Comparison of ENCODE assay signal across 10 mouse cellular contexts in the genomic region with DNA sequence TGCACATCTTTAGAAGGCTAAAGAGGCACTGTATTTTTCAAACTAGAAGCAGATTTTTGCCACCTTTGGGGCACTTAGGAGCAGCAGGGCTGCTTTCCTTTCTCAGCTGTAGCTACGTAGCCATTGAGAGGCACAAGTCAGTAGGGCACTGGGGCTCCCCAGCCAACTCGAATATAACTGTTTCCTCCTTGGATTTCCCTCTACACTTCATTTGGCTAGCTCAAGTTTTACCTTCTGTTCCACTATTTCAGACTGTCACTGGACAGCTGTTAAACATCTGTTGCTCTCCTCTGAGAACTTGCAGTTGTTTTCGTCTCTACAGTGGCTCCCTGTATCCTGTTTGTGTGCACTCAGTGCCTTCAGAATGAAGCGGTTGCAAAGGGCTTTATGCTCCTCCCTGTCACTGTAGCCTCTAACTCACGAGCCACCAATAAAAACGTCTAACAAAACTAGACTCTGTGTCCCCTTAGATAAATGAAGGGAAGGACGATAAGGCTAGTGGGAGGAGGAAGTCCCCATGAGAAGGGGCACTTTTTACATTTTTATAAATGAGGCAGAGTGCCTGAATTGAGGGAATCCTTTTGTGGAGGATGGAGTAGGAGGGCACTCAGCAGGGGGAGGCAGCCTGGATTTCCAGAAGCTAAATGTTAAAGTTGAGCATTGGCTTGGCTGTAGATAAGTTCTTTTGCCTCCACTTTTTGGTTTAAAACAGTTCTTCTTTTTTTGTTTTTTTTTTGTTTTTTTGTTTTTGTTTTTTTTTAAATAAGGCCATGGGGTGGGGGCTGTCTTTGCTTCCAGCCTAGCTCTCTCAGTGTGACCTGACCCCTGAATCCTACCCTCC. TPM values are rescaled to one million over a fixed set of nuclear protein-coding genes. Genes with fewer than 3 reads are reported as not detected.
DNase-seq lines count a peak whose midpoint lies in the region; ATAC-seq and TF ChIP-seq lines count a peak whose summit lies in the region.
"Had no signal": no experiment of that assay in that cellular context is flagged by ENCODE, and none has a peak within 500 bp of the region (broad histone marks: within the 10 kb centered on the region; RNA-seq: fewer than 3 reads in every experiment).

No protein-coding gene starts in this region.

- H3K36me3 ChIP-seq in lung, embryonic 15.5 days = no peaks in the 10 kb centered on the region
- H3K36me3 ChIP-seq in erythroblast, embryonic 14.5 days (ENCODE audit: control insufficient read depth) = peaks cover 63% of the 10 kb centered on the region
- no peaks in the 10 kb centered on the region for H3K36me3 ChIP-seq in kidney, adult 2 months (ENCODE audit: control insufficient read depth, insufficient read depth, low read length)
- H3K36me3 ChIP-seq: neural tube, embryonic 12.5 days had no signal

- 19% methylated on average over 7 of the region's 7 CpGs for WGBS in lung, embryonic 15.5 days
- WGBS in kidney, adult 2 months = 35% methylated on average over 7 of the region's 7 CpGs

- 0 out of 2 replicates have a peak overlapping the region, but pooled peaks have one; percentile 11 for H3K4me2 ChIP-seq in lung, embryonic 15.5 days
- H3K4me2 ChIP-seq: neural tube, embryonic 12.5 days had no signal

- H3K27ac ChIP-seq in lung, embryonic 15.5 days = peak overlapping the region; percentile 79
- H3K27ac ChIP-seq in kidney, adult 2 months (ENCODE audit: insufficient read depth, low read depth, low read length) = peak overlapping the region; percentile 57
- H3K27ac ChIP-seq: neural tube, embryonic 12.5 days had no signal

- DNase-seq in lung, postnatal 14 days = no peak
- DNase-seq in kidney, adult 2 months = peak; percentile 71
- DNase-seq in cerebellum, postnatal 4 days (ENCODE audit: low spot score in 2 of 2) = no peak

- no peaks in the 10 kb centered on the region for H3K27me3 ChIP-seq in lung, embryonic 15.5 days
- H3K27me3 ChIP-seq in erythroblast, embryonic 14.5 days (ENCODE audit: control insufficient read depth) = no peaks in the 10 kb centered on the region
- no peaks in the 10 kb centered on the region for H3K27me3 ChIP-seq in kidney, adult 2 months (replicated peaks; ENCODE audit: control insufficient read depth, insufficient read depth, low read length)
- H3K27me3 ChIP-seq: neural tube, embryonic 12.5 days; Patski had no signal

- peaks cover 54% of the 10 kb centered on the region for H3K4me1 ChIP-seq in lung, embryonic 15.5 days
- H3K4me1 ChIP-seq in erythroblast, embryonic 14.5 days (ENCODE audit: control insufficient read depth) = peaks cover 100% of the 10 kb centered on the region
- H3K4me1 ChIP-seq in kidney, adult 2 months (ENCODE audit: control insufficient read depth, insufficient read depth, low read length) = peaks cover 38% of the 10 kb centered on the region

- no peak overlapping the region for H3K9ac ChIP-seq in lung, embryonic 15.5 days
- H3K9ac ChIP-seq: neural tube, embryonic 12.5 days had no signal

- ATAC-seq in lung, embryonic 15.5 days (ENCODE audit: borderline replicate concordance, extremely low read depth, low FRiP score, low TSS enrichment) = peak; percentile 89
- ATAC-seq in megakaryocyte progenitor cell, adult 5-6 weeks (replicated peaks; ENCODE audit: poor library complexity) = peak; percentile 82
- no peak for ATAC-seq in frontal cortex, adult (ENCODE audit: low TSS enrichment)
- ATAC-seq in granulocyte monocyte progenitor cell, adult 5-6 weeks (replicated peaks; ENCODE audit: poor library complexity, severe bottlenecking) = no peak
- ATAC-seq: Patski had no signal

- TF ChIP-seq POLR2A in kidney, adult 2 months (IDR thresholded peaks at IDR 0.05; ENCODE audit: low read depth, low read length) = no peak

- H3K9me3 ChIP-seq in lung, embryonic 15.5 days = no peaks in the 10 kb centered on the region
- H3K9me3 ChIP-seq in erythroblast, embryonic 14.5 days (ENCODE audit: control insufficient read depth, low read length) = peaks cover 9% of the 10 kb centered on the region

- no peak overlapping the region for H3K4me3 ChIP-seq in lung, embryonic 15.5 days
- peak overlapping the region; percentile 42 for H3K4me3 ChIP-seq in erythroblast, embryonic 14.5 days (replicated peaks)
- H3K4me3 ChIP-seq in kidney, adult 2 months (ENCODE audit: insufficient read depth, low read depth, low read length) = no peak overlapping the region
- H3K4me3 ChIP-seq: neural tube, embryonic 12.5 days had no signal

- no peak for TF ChIP-seq CTCF in kidney, adult 2 months (conservative IDR thresholded peaks at IDR 0.05; ENCODE audit: insufficient read depth, insufficient read length, low read depth, low read length)

RNA-seq across cellular contexts. Expression of a gene that starts 32.6 kb away (rescaled TPM):
- 49.8 and 57.2 TPM in 2 replicates for polyA plus RNA-seq in lung, embryonic 15.5 days (2015; fragmentation: Nextera tagmentation; extraction: Ambion mirVana)
- polyA plus RNA-seq in erythroblast, embryonic 14.5 days (2012) = 2.5 and 3.2 TPM in 2 replicates
- polyA plus RNA-seq in kidney, adult 2 months (2012; rRNA removed) = 22.8 and 25.0 TPM in 2 replicates
- 10.4 and 15.7 TPM in 2 replicates for total RNA-seq in megakaryocyte progenitor cell, adult 5-6 weeks (2015)
- total RNA-seq in megakaryocyte progenitor cell, adult 5-6 weeks (2017) = 8.8 and 17.4 TPM in 2 replicates
- 3.7 and 3.8 TPM in 2 replicates for total RNA-seq in granulocyte monocyte progenitor cell, adult 5-6 weeks (2014; fragmentation: Nextera tagmentation)
- total RNA-seq in granulocyte monocyte progenitor cell, adult 5-6 weeks (2017) = 4.4 and 5.1 TPM in 2 replicates

Comparison
In these comparisons a context has a peak if more than half of its experiments do, and no peak if none do; other contexts are left out.
1. ATAC-seq: peak in lung, embryonic 15.5 days (single experiment) and megakaryocyte progenitor cell, adult 5-6 weeks (single experiment); none in frontal cortex, adult (single experiment) and granulocyte monocyte progenitor cell, adult 5-6 weeks (single experiment).